Mouse (Mus musculus) testis, adult 2 months (tissue): Measurements from ENCODE around the gene Filip1l. TPM values are rescaled to one million over a fixed set of nuclear protein-coding genes. Genes with fewer than 3 reads are reported as not detected.

ENCODE experiments used
- H3K27ac ChIP-seq: fragments of 200-500 bp; 2 replicates; pipeline ENCODE4 v1.5.1; 2012; ENCODE audit warnings: low read depth, low read length; ENCODE audit not compliant: control insufficient read depth, insufficient read depth
- H3K27me3 ChIP-seq: fragments of 200-500 bp; 2 replicates; pipeline ENCODE4 v1.6.1; 2012; ENCODE audit warnings: mild to moderate bottlenecking, low read length, moderate library complexity; ENCODE audit not compliant: control insufficient read depth, insufficient read depth
- H3K36me3 ChIP-seq: fragments of 200-500 bp; 2 replicates; pipeline ENCODE4 v1.6.1; 2012; ENCODE audit warnings: mild to moderate bottlenecking, low read length; ENCODE audit not compliant: control insufficient read depth, insufficient read depth
- H3K4me1 ChIP-seq: fragments of 200-500 bp; 2 replicates; pipeline ENCODE4 v1.6.1; 2012; ENCODE audit warnings: low read length; ENCODE audit not compliant: control insufficient read depth, insufficient read depth
- H3K4me3 ChIP-seq: fragments of 200-500 bp; 2 replicates; pipeline ENCODE4 v1.5.1; 2012; ENCODE audit warnings: low read depth, mild to moderate bottlenecking, low read length, moderate library complexity, mixed read lengths; ENCODE audit not compliant: control insufficient read depth
- CTCF ChIP-seq: fragments of 200-500 bp; IDR thresholded peaks from 2 replicates; pipeline ENCODE4 v1.5.1; 2012; ENCODE audit warnings: low read depth, mild to moderate bottlenecking, inconsistent platforms, low read length, moderate library complexity; ENCODE audit not compliant: control insufficient read depth, insufficient read depth, insufficient replicate concordance
- POLR2A ChIP-seq: fragments of 200-500 bp; IDR thresholded peaks from 2 replicates; pipeline ENCODE4 v1.6.1; 2012; ENCODE audit warnings: low read depth, mild to moderate bottlenecking, inconsistent platforms, low read length, moderate library complexity; ENCODE audit not compliant: control insufficient read depth
- polyA plus RNA-seq: library from polyadenylated mRNA; depleted of rRNA; stranded (reverse); fragments of >200 nt; gene quantifications from 2 replicates; pipeline ENCODE4 v1.2.3, GENCODE M21; 2012

The Filip1l gene
- polyA plus RNA-seq, 1 experiment: 1.2 TPM

DNA sequence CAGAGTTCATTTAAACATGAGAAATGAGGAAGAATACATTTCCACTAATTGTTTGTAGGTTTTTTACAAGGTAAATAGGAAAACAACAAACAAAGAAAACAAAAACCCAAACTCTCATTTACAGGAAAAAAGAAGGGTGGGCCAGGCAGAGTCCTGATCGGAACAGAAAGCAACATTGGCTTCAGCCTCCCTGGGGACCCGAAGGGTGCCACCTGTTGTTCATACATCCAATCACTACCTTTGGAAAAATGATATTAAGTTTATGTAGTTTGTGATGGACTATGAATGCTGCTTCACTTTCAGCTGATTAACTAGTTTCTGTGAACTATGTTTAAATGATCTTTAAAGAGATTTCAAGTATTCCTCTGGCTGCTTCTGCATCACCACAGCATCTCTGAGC, 198.7 kb downstream of the Filip1l start:
- H3K27me3 ChIP-seq: no peaks in the 10 kb centered on the region
- H3K36me3 ChIP-seq: no peaks in the 10 kb centered on the region
- no peak overlapping the region for H3K27ac ChIP-seq
- H3K4me1 ChIP-seq: peaks cover 5% of the 10 kb centered on the region
- no peak for TF ChIP-seq CTCF
- no peak for TF ChIP-seq POLR2A
- H3K4me3 ChIP-seq: no peak overlapping the region

DNA sequence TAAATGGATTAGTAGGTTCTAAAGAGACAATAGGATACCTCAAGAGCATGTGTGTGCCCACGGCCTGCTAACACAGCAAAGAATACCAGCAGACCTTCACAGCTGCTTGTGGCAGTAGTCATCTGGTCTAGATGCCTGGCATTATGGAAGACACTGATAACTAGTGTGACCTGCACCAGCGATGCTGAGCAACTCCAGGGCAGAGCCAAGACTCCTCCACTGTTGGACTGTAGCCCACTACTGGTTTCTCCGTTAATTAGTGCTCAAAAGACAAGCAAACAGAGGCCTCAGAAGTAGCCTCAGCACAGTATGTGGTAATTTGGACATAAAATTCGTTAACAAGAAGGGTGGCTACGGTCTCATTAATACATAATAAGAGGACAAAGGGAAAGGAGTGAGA, 199.8 kb downstream of the Filip1l start:
- Histone ChIP-seq H3K27ac (no peak overlapping the region), H3K36me3 (no peaks in the 10 kb centered on the region), H3K4me3 (no peak overlapping the region), H3K27me3 (no peaks in the 10 kb centered on the region), H3K4me1 (peaks cover 5% of the 10 kb centered on the region)
- TF ChIP-seq POLR2A (no peak), CTCF (no peak)

GRCm38 (mm10) chr16:57553235-57553634, 200.3 kb downstream of the Filip1l start:
- Histone ChIP-seq H3K27me3 (no peaks in the 10 kb centered on the region), H3K4me3 (no peak overlapping the region), H3K36me3 (no peaks in the 10 kb centered on the region), H3K27ac (no peak overlapping the region), H3K4me1 (peaks cover 5% of the 10 kb centered on the region)
- no peak for TF ChIP-seq CTCF
- no peak for TF ChIP-seq POLR2A

DNA sequence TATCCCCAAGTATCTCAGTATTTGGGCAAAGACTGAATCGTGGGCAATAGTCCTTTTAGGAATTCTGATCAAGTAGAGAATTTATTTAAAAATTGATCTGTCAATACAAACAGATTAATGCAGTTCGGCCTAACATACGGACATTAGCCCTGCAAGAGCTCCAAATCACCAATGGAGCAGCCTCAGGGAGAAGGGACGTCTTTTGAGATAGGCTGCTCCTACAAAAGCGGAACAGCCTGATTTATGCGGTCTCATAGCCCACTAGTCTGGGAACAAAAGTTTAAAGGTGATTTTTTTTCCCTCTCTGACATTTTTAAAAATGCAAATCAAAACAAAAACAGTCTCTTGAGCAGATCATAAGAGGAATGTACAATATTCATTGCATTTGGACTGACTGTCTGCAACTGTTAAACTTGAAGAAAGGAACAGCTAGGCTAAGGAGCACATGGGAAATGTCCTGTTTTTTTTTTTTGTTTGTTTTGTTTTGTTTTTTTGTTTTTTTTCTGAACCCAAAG, 202.1 kb downstream of the Filip1l start:
- TF ChIP-seq CTCF: no peak
- TF ChIP-seq POLR2A: no peak
- Histone ChIP-seq H3K4me1 (no peaks in the 10 kb centered on the region), H3K27ac (no peak overlapping the region), H3K27me3 (no peaks in the 10 kb centered on the region), H3K4me3 (no peak overlapping the region), H3K36me3 (no peaks in the 10 kb centered on the region)

GRCm38 (mm10) chr16:57555667-57556066, 202.8 kb downstream of the Filip1l start:
- Histone ChIP-seq H3K4me3 (no peak overlapping the region), H3K27ac (no peak overlapping the region)
- TF ChIP-seq CTCF (no peak), POLR2A (no peak)

GRCm38 (mm10) chr16:57556244-57556643, 203.4 kb downstream of the Filip1l start:
- Histone ChIP-seq H3K27me3 (no peaks in the 10 kb centered on the region), H3K4me3 (no peak overlapping the region), H3K4me1 (no peaks in the 10 kb centered on the region), H3K36me3 (no peaks in the 10 kb centered on the region), H3K27ac (no peak overlapping the region)
- TF ChIP-seq POLR2A (no peak), CTCF (no peak)

More at GRCm38 (mm10) chr16:57555667-57556066, 202.8 kb downstream of the Filip1l start:
- no peaks in the 10 kb centered on the region for H3K36me3 ChIP-seq
- no peaks in the 10 kb centered on the region for H3K27me3 ChIP-seq
- H3K4me1 ChIP-seq: no peaks in the 10 kb centered on the region

DNA sequence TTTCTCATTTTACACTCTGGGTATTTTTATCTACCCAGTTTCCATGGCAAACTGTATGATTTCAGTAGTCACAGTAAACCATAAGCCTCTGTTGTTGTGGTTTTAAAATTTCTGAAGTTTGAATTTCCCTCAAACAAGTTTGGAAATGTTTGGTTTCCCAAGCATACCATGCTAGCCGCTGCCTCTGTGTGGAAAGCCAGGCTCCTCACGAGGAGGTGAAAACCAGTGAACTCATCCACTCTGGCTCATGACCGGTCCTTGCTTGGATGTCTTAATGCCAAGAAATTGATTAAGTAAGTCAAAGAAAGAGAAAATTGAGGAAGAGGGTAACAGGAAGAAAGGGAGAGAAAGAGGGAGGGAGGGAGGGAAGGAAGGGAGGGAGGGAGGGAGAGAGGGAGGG, 205.4 kb downstream of the Filip1l start:
- H3K4me3 ChIP-seq: no peak overlapping the region
- no peaks in the 10 kb centered on the region for H3K36me3 ChIP-seq
- H3K4me1 ChIP-seq: no peaks in the 10 kb centered on the region
- TF ChIP-seq POLR2A: no peak
- no peak for TF ChIP-seq CTCF
- no peaks in the 10 kb centered on the region for H3K27me3 ChIP-seq
- no peak overlapping the region for H3K27ac ChIP-seq

DNA sequence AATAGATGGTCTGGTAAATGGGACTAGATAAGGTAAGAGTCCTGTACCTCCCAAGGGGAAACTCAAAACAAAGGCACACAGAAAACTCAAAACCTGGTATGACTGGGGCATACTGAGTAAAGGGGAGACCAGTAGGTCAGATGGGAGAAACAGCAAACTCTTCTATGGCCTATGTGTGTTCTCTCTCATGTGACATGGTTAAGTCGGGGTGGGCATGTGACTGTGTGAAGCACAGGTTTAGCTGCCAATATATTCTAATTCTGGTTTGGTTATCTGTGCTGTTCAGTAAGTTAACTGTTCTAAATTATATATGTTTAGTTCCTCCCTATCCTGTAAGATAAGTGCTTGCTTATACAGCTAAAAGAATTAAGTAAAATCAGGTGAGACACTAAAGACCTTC, 207.3 kb downstream of the Filip1l start:
- H3K27ac ChIP-seq: no peak overlapping the region
- H3K4me3 ChIP-seq: no peak overlapping the region
- H3K36me3 ChIP-seq: no peaks in the 10 kb centered on the region
- H3K27me3 ChIP-seq: no peaks in the 10 kb centered on the region
- no peaks in the 10 kb centered on the region for H3K4me1 ChIP-seq
- TF ChIP-seq POLR2A: no peak
- TF ChIP-seq CTCF: no peak
